Mouse (Mus musculus): ENCODE measurements around the gene Samd10.

Gene Samd10

GRCm38 (mm10) chr2:181598454-181599351 lies at the start of gene Samd10:
Gene Samd10, minus strand, starts transcription at chr2:181599212.
- DNase-seq: peak; percentile 78

DNA sequence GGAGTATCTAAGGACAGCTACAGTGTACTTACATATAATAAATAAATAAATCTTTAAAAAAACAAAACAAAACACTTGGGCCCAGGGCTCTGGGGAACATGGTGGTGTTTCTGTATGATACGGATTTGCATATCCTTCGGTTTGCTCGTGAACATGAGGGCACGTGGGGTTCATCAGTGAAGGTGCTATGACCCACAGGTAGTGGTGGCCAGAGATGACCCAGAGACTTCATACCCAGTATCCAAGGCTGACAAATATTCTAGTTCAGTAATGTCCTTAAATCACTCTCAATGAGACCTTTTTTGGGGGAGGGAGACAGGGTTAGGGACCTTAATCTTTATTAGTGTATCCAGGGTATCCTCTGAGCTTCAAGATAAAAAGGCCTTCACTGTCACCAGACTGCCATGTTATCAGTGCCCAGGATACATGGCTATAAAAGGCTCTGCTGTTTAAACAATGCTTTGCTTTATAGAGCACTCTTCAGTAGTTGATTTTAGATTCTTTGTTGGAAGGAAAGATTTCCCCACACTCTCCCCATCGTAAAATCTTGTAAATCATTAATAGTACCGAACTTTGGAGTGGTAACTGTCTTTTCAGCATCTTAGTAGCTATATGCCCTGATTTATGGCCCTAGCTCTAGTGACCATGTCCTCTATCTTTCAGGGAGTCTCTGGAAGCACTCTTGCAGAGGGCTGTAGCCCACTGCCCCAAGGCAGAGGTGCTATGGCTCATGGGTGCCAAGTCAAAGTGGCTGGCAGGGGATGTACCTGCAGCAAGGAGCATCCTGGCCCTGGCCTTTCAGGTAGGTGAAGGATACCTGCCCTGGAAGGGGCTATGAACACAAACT lies 47.8 kb upstream of the Samd10 start:
- no peak for DNase-seq

DNA sequence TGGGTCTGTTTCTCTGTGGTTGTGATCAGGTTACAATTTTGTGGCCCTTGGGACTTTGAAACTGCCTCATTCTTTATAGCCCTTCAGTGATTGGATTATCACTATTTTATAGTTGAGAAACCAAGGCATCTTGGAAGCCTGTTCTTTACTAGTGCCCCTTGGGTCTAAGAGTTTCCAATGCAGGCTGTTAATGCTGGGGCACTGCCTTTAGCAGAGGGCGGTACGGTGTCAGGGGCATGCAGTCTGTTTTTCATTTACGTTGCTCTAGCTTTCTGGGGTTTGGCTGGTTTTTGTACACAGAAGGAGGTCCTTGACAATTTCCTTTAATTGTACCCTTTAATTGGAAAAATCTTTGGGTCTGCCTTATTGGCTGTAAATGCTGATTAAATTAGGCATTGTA lies 46.7 kb upstream of the Samd10 start:
- no peak for DNase-seq

DNA sequence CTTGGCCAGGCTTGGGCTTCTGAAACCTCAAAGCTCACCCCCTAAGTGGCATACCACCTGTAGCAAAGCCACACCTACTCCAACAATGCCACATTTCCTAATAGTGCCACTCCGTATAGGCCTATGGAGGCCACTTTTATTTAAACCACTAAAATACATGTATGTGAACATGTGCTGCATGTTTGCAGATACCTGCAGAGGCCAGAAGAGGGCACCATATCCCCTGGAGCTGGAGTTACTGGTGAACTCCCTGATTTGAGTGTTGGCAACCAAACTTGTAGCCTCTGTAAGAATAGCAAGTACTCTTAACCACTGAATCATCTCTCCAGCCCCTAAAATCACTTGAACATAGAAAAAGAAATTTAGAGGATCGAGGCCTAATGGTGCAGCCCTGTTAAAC lies 45.3 kb upstream of the Samd10 start:
- DNase-seq: peak; percentile 54

DNA sequence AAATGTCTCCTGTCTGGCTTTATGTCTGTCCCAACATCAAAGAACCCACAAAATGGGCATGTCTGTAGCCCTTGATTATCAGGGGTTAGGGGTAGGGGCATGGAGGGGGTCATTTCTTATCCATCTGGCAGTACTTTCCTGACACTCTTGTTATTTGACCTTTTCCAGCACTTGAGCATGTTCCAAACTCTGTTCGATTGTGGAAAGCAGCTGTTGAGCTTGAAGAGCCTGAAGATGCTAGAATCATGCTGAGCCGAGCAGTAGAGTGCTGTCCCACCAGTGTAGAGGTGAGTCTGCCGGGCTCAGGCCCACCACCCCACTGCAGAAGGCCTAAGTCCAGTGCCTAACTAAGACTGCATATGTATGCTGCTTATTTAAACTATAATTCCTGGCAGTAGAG lies 36.9 kb upstream of the Samd10 start:
- no peak for DNase-seq

DNA sequence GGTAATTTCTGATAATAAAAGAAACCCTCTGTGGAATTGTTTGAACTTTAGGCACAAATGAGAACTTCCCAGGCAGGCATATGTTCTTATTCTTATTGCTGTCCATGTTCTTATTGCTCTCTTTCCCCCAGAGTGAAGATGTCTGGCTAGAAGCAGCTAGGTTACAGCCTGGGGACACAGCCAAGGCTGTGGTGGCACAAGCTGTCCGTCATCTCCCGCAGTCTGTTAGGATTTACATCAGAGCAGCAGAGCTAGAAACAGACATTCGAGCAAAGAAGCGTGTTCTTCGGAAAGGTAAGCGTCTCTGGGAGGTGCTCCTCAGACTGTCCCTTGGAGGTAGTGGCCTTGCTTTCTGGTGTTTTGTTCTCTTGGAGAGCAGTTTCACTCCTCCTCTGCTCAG lies 33.6 kb upstream of the Samd10 start:
- no peak for DNase-seq

- DNase-seq: no peak
Measured at GRCm38 (mm10) chr2:181628471-181628870, 29.5 kb upstream of the Samd10 start.

DNA sequence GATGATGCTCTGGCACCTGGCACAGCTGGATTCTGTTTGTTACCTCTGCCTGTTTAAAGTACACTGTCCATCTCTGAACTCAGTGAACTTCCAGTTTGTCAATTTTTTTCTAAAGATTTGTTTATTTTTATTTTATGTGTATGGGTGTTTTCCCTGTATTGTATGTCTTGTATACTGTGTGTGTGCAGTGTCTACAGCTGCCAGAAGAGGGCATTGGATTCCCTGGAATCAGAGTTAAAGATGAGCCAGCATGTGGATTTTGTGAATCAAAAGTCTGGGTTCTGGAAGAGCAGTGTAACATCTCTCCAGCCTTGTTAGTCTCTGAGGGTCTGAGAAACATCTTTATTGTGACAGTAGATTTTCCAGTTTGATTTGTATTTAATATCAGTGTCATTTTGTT lies 24.4 kb upstream of the Samd10 start:
- peak; percentile 33 for DNase-seq

DNA sequence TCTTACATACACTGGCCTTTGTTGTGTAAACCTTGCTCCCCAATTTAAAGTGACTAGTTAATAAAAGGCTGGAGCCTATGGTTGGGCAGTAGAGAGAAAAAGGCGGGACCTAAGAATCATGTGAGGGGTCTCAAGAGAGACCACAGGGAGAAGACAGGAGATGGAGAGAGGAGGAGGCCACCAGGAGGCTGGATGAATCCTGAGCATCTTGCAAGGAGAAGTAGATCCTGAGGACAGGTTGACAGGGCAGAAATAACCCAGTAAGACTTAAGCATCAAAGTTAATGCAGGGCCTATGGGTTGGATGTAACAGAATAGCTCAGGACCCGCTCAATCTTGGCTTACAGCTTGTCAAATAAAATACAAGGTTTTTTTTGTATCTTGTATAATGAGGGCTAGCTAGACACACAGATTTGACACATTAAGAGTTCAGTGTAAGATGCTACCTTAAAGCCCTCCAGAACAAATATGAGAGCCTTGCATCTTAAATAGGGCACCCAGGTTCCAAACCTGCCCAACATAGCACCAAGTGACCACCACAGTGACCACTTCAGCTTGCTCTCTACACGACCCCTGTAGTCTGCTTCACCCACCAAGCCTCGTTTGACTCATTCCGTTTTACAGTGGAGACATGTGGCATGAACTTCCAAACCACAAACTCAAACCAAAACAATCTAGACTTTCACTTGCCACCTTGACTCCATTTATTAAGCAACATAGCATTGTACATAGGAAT lies 19.9 kb upstream of the Samd10 start:
- DNase-seq: no peak

GRCm38 (mm10) chr2:181602367-181602766 lies 3.4 kb upstream of the Samd10 start:
- DNase-seq: no peak

DNA sequence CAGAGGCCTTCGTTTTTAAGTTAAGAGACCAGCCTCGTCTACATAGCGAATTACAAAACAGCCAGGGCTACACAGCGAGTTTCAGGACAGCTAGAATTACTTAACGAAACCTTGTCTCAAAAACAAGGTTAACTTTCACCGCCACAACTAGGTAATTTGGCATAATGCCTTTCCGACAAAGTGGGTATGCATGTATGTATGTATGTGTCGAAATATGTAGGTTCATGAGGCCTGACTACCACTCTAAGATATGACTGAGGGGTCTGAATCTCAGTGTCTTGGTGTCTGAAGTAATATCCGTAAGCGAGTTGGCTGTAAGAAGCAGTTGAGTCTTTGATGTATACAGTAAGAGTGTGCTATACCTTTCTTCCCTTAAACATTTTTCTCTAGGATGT lies 2.7 kb upstream of the Samd10 start:
- no peak for DNase-seq

- peak; percentile 97 for DNase-seq
Measured at GRCm38 (mm10) chr2:181600828-181601750, 2.1 kb upstream of the Samd10 start.

DNA sequence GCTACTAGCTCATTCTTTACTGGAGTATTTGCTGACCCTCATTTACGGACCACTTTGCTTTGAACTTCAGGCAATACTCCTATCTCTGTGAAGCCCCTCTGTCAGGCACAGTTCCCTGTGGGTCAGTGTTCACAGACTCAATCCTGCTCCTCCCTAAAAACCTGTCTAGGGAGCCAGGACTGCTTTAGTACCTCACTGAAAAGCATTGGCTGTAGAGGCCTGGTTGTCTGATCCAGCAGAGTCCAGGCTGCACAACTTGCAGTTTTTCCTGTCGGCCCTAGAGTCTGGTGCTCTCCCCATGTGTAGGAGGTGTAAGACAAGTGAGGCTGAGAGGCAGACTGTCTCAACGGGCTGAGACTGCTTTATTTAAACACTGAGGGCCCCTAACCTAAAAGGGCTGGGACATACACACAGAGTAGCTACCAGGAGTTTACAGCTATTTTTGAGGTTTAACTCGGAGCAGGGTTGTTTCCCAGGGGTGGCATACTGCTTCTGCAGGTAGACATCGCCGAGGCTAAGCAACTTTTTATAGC lies 1.3 kb upstream of the Samd10 start:
- peak; percentile 23 for DNase-seq

DNA sequence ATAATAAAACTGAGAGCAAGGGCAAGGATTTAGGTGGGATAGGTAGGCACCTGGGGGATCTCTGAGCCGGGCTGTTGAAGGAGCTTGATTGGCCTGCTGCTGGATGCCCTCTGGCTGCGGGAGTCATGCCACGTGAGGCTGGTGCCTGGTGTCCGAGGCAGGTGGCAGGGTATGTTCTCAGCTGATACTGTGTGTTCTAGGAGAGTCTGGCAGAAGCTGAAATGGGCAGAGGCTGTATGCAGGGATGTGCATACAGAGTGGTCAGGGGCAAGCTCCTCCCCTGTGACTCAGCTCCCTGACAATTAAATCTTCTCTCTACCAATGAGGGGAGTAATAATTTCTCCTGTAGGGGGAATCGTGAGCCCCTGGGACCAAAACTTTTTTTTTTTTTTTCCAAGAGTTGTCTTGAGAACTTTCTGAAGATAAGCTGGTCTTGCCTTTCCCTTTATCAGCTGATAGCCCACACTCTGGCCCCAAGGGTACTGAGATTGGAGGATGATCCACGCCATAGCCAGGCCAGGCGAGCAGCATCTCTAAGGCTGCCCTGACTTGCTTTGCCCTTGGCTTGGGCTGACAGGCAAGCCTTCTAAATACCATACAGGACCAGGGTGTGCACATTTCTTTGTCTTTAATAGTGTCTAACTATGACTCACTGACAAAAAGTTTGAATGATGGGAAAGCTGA lies 1.5 kb downstream of the Samd10 start:
- no peak for DNase-seq

GRCm38 (mm10) chr2:181596221-181596960 lies 2.6 kb downstream of the Samd10 start:
- DNase-seq: no peak

GRCm38 (mm10) chr2:181594946-181595696 lies 3.9 kb downstream of the Samd10 start:
- peak; percentile 42 for DNase-seq

- no peak for DNase-seq
Measured at GRCm38 (mm10) chr2:181593937-181594336, 5.1 kb downstream of the Samd10 start.

DNA sequence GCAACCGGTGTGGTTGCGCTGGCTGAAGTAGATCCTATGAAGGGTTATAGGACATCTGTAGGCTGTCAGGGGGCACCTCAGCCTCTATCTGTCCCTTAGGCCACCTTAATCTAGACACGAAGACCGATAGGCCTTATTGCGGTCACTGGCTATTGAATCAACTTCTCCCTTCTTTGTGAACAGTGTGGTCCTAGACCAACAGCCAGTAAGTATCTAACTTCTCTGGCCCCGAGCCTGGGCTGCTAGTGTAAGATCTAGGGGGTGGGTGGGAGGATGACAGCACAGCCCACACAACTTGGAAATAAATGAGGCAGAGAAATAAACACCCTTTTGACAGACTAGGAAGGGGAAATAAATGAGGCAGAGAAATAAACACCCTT lies 6.0 kb downstream of the Samd10 start:
- DNase-seq: peak; percentile 57

- peak; percentile 73 for DNase-seq
Measured at GRCm38 (mm10) chr2:181592231-181593041, 6.6 kb downstream of the Samd10 start, which contains the start of gene Zfp512b. Gene Zfp512b, minus strand, starts transcription at chr2:181592803.
